Mouse (Mus musculus) limb, embryonic 10.5 days (tissue): Measurements from ENCODE around the gene Limch1. TPM values are rescaled to one million over a fixed set of nuclear protein-coding genes. Genes with fewer than 3 reads are reported as not detected.

ENCODE experiments used
- DNase-seq: peaks from one replicate; pipeline ENCODE4 v3.0.0-alpha.2; 2017; ENCODE audit warnings: low spot score
- H3K27ac ChIP-seq: fragments of 300-500 bp; sonication (generic); 2 replicates; pipeline ENCODE4 v1.5.1; 2016; ENCODE audit warnings: mild to moderate bottlenecking
- H3K27me3 ChIP-seq: fragments of 300-500 bp; sonication (generic); 2 replicates; pipeline ENCODE4 v1.6.1; 2016; ENCODE audit warnings: low read depth, mild to moderate bottlenecking; ENCODE audit not compliant: poor library complexity, severe bottlenecking
- H3K36me3 ChIP-seq: fragments of 300-500 bp; sonication (generic); 2 replicates; pipeline ENCODE4 v1.6.1; 2016; ENCODE audit warnings: mild to moderate bottlenecking, moderate library complexity
- H3K4me1 ChIP-seq: fragments of 300-500 bp; sonication (generic); 2 replicates; pipeline ENCODE4 v1.6.1; 2016
- H3K4me3 ChIP-seq: fragments of 300-500 bp; sonication (generic); 2 replicates; pipeline ENCODE4 v1.5.1; 2016; ENCODE audit warnings: mild to moderate bottlenecking, moderate library complexity
- H3K9me3 ChIP-seq: fragments of 300-500 bp; sonication (generic); replicated peaks from 2 replicates; pipeline ENCODE4 v1.6.1; 2016; ENCODE audit warnings: mild to moderate bottlenecking
- WGBS: fragments of 180-500 bp; shearing (Covaris S2); methylation state at CpG from one replicate; pipeline ENCODE4 v1.1.7; 2016; 5-methylcytosine and 5-hydroxymethylcytosine counted together
- polyA plus RNA-seq: library from polyadenylated mRNA; unstranded; fragments of >200 nt; fragmentation: Nextera tagmentation; extraction: Ambion mirVana; gene quantifications from 2 replicates; pipeline ENCODE4 v1.2.1, GENCODE M21; 2016

The Limch1 gene
- polyA plus RNA-seq, 1 experiment from 2014 or later, result 28.9 TPM

DNA sequence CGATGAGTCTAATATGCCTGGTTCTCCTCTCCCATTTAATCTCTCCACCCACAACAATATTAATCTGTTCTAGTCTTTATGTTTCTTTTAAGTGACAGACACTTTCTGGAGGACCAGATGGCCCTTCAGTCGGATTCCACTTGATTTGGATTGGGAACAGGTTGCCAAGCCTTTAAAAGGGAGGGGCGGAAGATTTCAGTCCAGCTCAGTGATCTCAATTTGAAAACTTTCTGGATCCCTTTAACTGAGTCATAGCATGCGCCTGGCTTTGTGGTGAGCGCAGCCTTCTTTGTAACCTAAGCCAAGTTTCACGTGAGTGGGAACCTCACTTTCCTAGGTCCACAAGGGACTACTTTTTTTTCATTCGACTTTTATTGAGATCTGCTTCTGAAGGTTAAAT is 5.0 kb downstream of the Limch1 start:
- peaks cover 35% of the 10 kb centered on the region for H3K4me1 ChIP-seq
- H3K4me3 ChIP-seq, result no peak overlapping the region
- H3K27ac ChIP-seq, result no peak overlapping the region
- H3K9me3 ChIP-seq, result no peaks in the 10 kb centered on the region
- 79% methylated on average over 7 of the region's 7 CpGs for WGBS
- DNase-seq, result no peak
- no peaks in the 10 kb centered on the region for H3K36me3 ChIP-seq
- peaks cover 23% of the 10 kb centered on the region for H3K27me3 ChIP-seq

DNA sequence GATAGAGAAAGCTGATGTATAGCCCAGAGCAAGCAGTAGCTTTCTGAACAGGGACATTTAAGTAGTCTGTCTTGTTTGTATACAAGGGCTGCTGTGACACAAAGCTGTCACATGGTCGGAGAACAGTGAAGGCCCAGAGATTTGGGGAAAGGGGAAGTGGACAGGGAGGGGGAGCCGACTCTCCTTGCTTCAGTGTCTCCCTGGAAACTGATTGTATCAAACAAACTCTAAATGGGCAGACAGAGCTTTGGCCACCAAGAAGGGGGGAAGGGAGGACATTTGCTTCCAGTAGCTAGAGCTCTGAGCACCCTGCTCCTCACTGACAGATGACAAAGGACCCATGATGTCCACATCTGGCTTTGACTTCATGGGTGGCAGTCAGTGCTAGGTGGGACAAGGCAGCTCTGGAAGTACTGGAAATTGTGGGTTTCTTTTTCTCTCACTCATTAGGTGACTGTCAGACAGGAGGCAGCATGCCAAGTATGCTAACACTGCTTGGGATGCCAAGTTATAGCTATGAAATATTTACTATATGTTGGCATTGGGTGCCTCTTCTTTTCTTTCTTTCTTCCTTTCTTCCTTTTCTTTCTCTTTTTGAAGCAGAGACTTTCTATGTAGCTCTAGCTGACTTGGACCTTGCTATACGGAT is 5.8 kb downstream of the Limch1 start:
- H3K27me3 ChIP-seq, result peaks cover 16% of the 10 kb centered on the region
- 49% methylated on average over 3 of the region's 3 CpGs for WGBS
- no peaks in the 10 kb centered on the region for H3K9me3 ChIP-seq
- H3K36me3 ChIP-seq, result no peaks in the 10 kb centered on the region
- DNase-seq, result no peak
- no peak overlapping the region for H3K27ac ChIP-seq
- H3K4me1 ChIP-seq, result peaks cover 30% of the 10 kb centered on the region
- no peak overlapping the region for H3K4me3 ChIP-seq

DNA sequence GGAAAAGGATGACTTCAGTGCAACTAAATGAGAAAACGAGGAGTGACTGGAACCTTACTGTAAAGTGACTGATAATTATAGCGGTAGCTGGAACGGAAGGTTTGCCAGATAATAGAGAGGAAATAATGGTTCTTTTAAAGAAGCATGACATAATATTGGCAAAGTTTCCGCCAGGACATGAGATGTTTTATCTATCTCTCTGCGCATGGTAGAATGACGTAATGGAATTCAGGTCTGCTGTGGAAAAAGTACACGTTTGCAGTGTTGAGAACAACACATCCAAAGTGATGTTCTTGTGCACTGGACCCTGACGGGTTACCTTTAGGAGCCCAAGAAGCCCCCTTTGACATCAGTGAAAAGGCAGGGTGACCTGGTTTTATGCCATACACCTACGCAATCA is 8.0 kb downstream of the Limch1 start:
- Histone ChIP-seq H3K4me1 (peaks cover 24% of the 10 kb centered on the region), H3K9me3 (no peaks in the 10 kb centered on the region), H3K36me3 (no peaks in the 10 kb centered on the region), H3K4me3 (no peak overlapping the region), H3K27me3 (no peaks in the 10 kb centered on the region), H3K27ac (no peak overlapping the region)
- DNase-seq, result no peak
- 96% methylated on average over 9 of the region's 9 CpGs for WGBS

DNA sequence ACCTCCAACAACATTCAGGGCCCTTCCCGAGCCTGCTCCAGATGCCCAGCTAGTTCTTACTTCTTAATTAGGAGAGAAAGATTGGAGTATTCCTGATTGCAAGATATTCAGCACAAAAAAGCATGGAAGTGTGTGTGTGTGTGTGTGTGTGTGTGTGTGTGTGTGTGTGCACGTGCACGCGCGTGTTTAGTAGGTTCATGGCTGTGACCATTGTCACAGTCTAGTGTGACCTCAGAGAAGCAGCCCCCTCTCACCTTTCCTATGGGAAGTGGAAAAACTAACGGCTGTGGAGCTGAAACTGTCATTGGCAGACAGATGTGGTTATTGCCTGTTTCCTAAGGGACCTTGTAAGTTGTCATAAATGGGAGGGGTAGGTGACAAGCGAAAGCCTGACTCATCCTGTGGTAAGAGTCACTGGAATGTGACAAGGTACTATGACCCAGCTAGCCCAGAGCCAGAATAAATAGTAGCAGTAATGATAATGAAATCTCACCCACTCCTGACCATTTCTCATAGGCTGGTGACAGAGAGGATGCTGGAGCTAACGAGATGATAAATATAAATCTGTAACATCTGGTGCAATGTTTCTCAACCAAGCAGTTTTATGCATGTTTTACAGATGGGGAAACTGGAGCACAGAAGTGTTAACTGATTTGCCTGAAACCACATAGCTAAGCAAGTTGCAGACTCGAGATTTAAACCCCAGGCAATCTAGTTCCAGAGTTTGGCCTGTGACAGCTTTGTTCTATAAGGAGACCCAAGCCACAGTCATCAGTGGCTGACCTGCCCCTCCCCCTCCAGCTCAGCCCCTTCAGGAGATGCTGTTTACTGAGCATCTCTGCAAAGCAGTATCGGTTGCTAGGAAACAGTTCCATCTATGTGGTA is 11.4 kb downstream of the Limch1 start:
- Histone ChIP-seq H3K4me3 (no peak overlapping the region), H3K4me1 (peaks cover 13% of the 10 kb centered on the region; the same call in 1 of the 2 replicates), H3K36me3 (no peaks in the 10 kb centered on the region), H3K27ac (no peak overlapping the region), H3K9me3 (no peaks in the 10 kb centered on the region), H3K27me3 (no peaks in the 10 kb centered on the region)
- DNase-seq, result no peak
- WGBS, result 61% methylated on average over 10 of the region's 10 CpGs

DNA sequence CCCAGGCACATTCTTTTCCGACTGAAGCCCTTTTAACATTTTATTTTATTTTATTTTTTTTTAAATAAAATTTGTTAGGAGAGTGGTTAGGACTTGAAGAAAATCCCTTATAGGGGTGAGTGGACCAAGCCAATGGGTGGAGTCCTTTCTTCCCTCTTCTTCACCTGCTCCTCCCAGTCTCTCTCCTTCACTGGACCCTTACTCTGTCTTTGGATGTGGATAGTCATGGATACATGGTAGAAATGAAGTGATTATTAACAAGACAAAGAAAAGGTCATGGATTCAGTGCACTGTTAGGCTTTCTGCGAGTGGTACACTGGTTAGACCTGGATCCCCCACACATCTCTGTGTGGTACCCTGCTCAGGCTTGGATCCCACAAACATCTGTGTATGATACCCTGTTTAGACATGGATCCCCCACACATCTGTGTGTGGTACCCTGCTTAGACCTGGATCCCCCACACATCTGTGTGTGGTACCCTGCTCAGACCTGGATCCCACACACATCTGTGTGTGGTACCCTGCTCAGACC is 12.1 kb downstream of the Limch1 start:
- Histone ChIP-seq H3K4me3 (no peak overlapping the region), H3K27ac (no peak overlapping the region), H3K9me3 (no peaks in the 10 kb centered on the region), H3K36me3 (no peaks in the 10 kb centered on the region), H3K4me1 (peaks cover 13% of the 10 kb centered on the region; the same call in 1 of the 2 replicates), H3K27me3 (no peaks in the 10 kb centered on the region)
- 78% methylated on average over 2 of the region's 2 CpGs for WGBS
- DNase-seq, result no peak

DNA sequence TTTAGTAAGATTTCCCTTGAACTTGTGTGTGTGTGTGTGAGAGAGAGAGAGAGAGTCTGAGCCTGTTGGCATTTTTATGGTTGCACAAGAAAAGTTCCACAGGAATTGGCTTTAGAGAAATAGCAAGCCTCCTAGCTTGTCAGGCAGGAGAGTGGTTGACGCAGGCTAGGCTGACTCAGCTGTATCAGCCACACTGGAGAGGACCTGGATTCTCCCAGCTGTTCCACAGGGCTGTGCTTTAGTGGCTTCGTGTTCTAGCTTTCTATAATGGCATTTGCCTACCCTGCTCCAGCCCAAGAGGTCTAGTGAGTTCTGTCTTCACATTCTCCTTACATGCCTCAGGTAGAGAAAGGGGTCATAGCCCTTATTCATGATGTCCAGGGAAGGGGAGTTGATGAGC is 13.7 kb downstream of the Limch1 start:
- Histone ChIP-seq H3K27ac (no peak overlapping the region), H3K4me1 (peaks cover 17% of the 10 kb centered on the region; the same call in 1 of the 2 replicates), H3K4me3 (no peak overlapping the region), H3K27me3 (no peaks in the 10 kb centered on the region), H3K9me3 (no peaks in the 10 kb centered on the region), H3K36me3 (no peaks in the 10 kb centered on the region)
- 74% methylated on average over 2 of the region's 2 CpGs for WGBS
- no peak for DNase-seq

DNA sequence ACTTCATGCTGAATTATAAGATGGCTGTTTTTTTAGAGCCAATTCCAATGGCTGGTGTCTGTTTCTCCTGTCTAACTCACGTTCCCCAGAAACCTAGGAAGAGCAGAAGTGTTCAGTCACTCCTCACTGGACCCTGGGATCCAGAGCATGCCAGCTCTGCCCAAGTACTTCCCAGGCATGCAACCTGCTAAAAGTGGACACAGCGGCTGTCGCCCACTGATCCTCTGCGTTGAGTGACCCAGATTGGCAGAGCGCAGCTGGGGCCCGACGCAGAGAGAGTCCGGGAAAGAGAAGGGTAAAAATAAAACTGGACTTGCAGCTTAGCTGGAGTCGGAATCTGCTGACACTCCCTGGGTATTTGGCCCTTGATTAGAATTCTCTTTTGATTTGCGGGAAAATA is 15.1 kb downstream of the Limch1 start:
- Histone ChIP-seq H3K9me3 (no peaks in the 10 kb centered on the region), H3K4me3 (no peak overlapping the region), H3K27me3 (no peaks in the 10 kb centered on the region), H3K36me3 (no peaks in the 10 kb centered on the region), H3K27ac (no peak overlapping the region), H3K4me1 (peaks cover 17% of the 10 kb centered on the region; the same call in 1 of the 2 replicates)
- no peak for DNase-seq
- 94% methylated on average over 10 of the region's 10 CpGs for WGBS

DNA sequence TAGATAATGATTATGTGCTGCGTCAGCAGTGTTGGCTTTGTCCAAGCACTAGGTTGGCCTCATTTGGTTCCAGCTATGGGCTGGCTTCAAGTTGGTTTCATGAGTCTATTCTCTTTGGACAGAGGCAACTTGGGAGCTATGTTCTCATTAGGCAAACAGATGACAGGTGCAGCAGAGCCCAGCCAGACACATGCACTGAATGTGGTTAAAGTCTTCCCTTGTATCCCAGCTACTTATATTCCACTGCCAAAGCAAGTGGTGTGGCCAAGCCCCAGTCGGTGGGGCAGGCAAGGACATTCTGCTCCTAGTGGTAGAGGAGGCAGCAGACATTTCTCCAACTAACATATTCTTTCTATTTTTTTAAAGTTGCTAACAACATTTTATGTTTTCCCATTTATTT is 16.4 kb downstream of the Limch1 start:
- 87% methylated on average over 2 of the region's 2 CpGs for WGBS
- no peaks in the 10 kb centered on the region for H3K9me3 ChIP-seq
- H3K36me3 ChIP-seq, result no peaks in the 10 kb centered on the region

DNA sequence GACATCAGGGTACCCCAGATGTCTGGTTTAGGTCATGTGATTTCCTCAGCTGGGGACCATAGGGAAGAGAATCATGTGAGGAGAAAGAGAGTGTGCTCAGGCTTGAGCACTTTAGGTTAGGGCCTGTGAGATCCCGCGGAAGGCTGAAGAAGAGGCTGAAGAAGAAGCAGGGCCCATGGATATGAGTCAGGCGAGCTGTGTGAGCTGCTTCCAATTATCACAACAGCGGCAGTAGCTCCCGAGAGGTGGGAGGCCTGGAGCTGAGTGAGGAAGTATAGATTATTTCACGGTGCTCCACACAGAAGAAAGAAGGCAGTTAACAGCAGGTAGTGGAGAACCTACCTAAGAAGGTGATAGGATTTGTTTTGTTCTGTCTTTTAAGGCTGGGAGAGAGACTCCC is 18.5 kb downstream of the Limch1 start:
- Histone ChIP-seq H3K27me3 (no peaks in the 10 kb centered on the region), H3K36me3 (no peaks in the 10 kb centered on the region), H3K27ac (no peak overlapping the region), H3K9me3 (no peaks in the 10 kb centered on the region), H3K4me3 (no peak overlapping the region), H3K4me1 (peaks cover 20% of the 10 kb centered on the region)
- no peak for DNase-seq
- WGBS, result 73% methylated on average over 6 of the region's 6 CpGs

More for the DNA sequence above, 16.4 kb downstream of the Limch1 start:
- Histone ChIP-seq H3K27ac (no peak overlapping the region), H3K4me3 (no peak overlapping the region), H3K4me1 (peaks cover 13% of the 10 kb centered on the region; the same call in 1 of the 2 replicates), H3K27me3 (no peaks in the 10 kb centered on the region)
- no peak for DNase-seq

DNA sequence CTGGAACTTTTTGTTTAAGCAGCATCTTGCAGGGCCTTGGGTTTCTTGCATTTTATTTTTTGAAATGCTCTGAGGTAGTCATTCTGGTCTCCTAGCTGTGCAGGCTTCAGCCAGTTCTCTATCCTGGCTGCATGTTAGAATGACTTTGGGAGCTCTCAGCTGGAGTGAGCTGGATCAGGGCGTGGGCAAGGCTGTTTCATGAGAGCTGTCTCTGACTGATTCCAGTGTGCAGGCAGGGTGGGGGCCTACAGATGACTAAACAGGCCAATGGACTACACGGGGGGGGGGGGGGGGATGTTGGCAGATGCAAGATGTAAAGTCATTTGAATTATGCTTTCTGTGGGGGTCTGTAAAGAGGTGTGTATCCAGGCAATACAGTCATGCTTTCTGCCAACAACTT is 20.3 kb downstream of the Limch1 start:
- H3K27ac ChIP-seq, result no peak overlapping the region
- H3K4me1 ChIP-seq, result peaks cover 25% of the 10 kb centered on the region
- WGBS, result 73% methylated on average over 2 of the region's 2 CpGs

DNA sequence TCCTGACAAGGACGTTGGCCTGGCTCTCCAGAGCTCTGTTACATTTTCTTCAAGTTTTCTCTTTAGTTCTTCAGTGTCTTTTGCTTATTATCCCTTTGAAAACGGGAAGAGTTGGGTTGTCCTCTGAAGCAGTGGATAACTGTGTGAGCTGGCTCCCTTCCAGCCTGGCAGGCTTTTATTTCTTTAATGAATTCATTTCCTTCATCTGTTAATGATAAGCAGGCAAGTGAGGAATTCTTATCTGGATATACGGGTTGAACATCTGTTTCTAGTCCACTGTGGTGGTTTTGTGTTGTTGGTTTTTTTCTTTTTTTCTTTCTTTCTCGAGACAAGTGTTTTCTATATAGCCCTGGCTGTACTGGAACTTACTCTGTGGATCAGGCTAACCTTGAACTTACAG is 22.4 kb downstream of the Limch1 start:
- no peak overlapping the region for H3K27ac ChIP-seq
- WGBS, result 31% methylated on average over 4 of the region's 4 CpGs
- no peak for DNase-seq

More for the DNA sequence above, 20.3 kb downstream of the Limch1 start:
- Histone ChIP-seq H3K9me3 (no peaks in the 10 kb centered on the region), H3K36me3 (no peaks in the 10 kb centered on the region), H3K27me3 (no peaks in the 10 kb centered on the region), H3K4me3 (no peak overlapping the region)
- DNase-seq, result no peak

DNA sequence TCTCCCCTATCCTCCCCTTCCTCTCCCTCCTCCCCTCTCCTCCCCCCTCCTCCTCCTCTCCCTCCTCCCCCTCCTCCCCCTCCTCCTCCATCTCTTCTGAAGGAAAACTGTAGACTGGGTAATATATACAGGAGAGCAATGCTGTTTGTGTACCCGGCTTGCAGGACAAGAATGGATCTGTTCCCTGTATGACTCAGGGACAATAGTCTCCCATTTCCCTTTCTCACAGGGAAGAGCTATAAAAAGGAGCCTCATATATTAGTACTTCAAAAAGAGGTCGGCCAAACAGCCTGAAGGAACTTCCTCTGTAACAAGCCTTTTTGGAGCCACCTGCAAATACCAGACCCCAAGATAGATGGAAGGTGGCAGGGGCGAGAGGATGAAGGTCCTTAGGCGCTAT is 23.4 kb downstream of the Limch1 start:
- Histone ChIP-seq H3K4me1 (peaks cover 24% of the 10 kb centered on the region), H3K27me3 (no peaks in the 10 kb centered on the region), H3K4me3 (no peak overlapping the region), H3K27ac (no peak overlapping the region), H3K36me3 (no peaks in the 10 kb centered on the region), H3K9me3 (no peaks in the 10 kb centered on the region)
- DNase-seq, result no peak
- WGBS, result 48% methylated on average over 4 of the region's 4 CpGs

More for the DNA sequence above, 22.4 kb downstream of the Limch1 start:
- Histone ChIP-seq H3K4me1 (peaks cover 25% of the 10 kb centered on the region), H3K27me3 (no peaks in the 10 kb centered on the region), H3K36me3 (no peaks in the 10 kb centered on the region), H3K9me3 (no peaks in the 10 kb centered on the region), H3K4me3 (no peak overlapping the region)

DNA sequence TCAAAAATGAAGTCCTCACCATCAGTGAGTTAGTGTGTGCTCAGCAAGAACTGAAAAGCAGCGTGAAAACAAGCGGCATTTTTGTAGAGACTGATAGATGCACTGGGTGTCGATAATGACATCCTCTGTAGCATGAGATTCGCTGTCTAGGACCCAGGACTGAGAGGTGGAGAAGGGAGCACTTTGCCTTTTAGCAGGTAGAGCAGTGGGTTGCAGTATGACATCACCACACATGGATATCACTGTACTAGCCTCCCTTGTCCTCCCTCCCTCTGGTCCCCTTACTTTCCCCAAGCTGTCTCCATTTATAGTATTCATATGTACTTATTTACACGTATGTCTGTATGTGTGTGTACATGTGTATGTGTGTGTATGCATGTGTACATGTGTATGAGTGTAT is 23.9 kb downstream of the Limch1 start:
- WGBS, result 87% methylated on average over 5 of the region's 5 CpGs
- Histone ChIP-seq H3K27me3 (no peaks in the 10 kb centered on the region), H3K36me3 (no peaks in the 10 kb centered on the region), H3K9me3 (no peaks in the 10 kb centered on the region), H3K27ac (no peak overlapping the region), H3K4me1 (peaks cover 21% of the 10 kb centered on the region), H3K4me3 (no peak overlapping the region)
- no peak for DNase-seq
